Comparison of ENCODE assay signal across 12 mouse cellular contexts in genomic region chr1:180966542-180966941, GRCm38 (mm10). TPM values are rescaled to one million over a fixed set of nuclear protein-coding genes. Genes with fewer than 3 reads are reported as not detected.
DNase-seq lines count a peak whose midpoint lies in the region; ATAC-seq and TF ChIP-seq lines count a peak whose summit lies in the region.
"Had no signal": no experiment of that assay in that cellular context is flagged by ENCODE, and none has a peak within 500 bp of the region (broad histone marks: within the 10 kb centered on the region; RNA-seq: fewer than 3 reads in every experiment).

No protein-coding gene starts in this region.

- no peaks in the 10 kb centered on the region for H3K27me3 ChIP-seq in kidney, postnatal 0 days (ENCODE audit: insufficient read depth, low read length)
- H3K27me3 ChIP-seq in midbrain, postnatal 0 days (ENCODE audit: insufficient read depth, low read length): no peaks in the 10 kb centered on the region
- H3K27me3 ChIP-seq in liver, embryonic 12.5 days (replicated peaks): no peaks in the 10 kb centered on the region
- H3K27me3 ChIP-seq: limb, embryonic 13.5 days; neural tube, embryonic 12.5 days had no signal

- H3K27ac ChIP-seq in kidney, postnatal 0 days: 0 out of 2 replicates have a peak overlapping the region, but pooled peaks have one; percentile 4
- peak overlapping the region; percentile 66 for H3K27ac ChIP-seq in gastrocnemius, adult 2 months
- no peak overlapping the region for H3K27ac ChIP-seq in midbrain, postnatal 0 days (ENCODE audit: low read depth, low read length)
- no peak overlapping the region for H3K27ac ChIP-seq in liver, embryonic 12.5 days
- no peak overlapping the region for H3K27ac ChIP-seq in left cerebral cortex, adult 2 months
- H3K27ac ChIP-seq: limb, embryonic 13.5 days; neural tube, embryonic 12.5 days had no signal

- H3K4me3 ChIP-seq in kidney, postnatal 0 days (replicated peaks; ENCODE audit: low read depth, low read length): no peak overlapping the region
- H3K4me3 ChIP-seq in gastrocnemius, adult 2 months: no peak overlapping the region
- H3K4me3 ChIP-seq in midbrain, postnatal 0 days (ENCODE audit: low read depth, low read length): no peak overlapping the region
- H3K4me3 ChIP-seq in liver, embryonic 12.5 days: no peak overlapping the region
- H3K4me3 ChIP-seq in left cerebral cortex, adult 2 months: no peak overlapping the region
- H3K4me3 ChIP-seq: limb, embryonic 13.5 days; neural tube, embryonic 12.5 days had no signal

- intact Hi-C loops in gastrocnemius, adult 2 months (cut with DNase I): no loop called here
- intact Hi-C loops in left cerebral cortex, adult 2 months (cut with DNase I): no loop called here

- TF ChIP-seq CTCF in kidney, postnatal 0 days (IDR thresholded peaks at IDR 0.05; ENCODE audit: low read depth): no peak
- TF ChIP-seq CTCF in gastrocnemius, adult 2 months (IDR thresholded peaks at IDR 0.05): no peak
- no peak for TF ChIP-seq CTCF in midbrain, postnatal 0 days (IDR thresholded peaks at IDR 0.05)
- TF ChIP-seq CTCF in left cerebral cortex, adult 2 months (IDR thresholded peaks at IDR 0.05): no peak

- no peak overlapping the region for H3K4me2 ChIP-seq in kidney, postnatal 0 days (ENCODE audit: low read length)
- no peak overlapping the region for H3K4me2 ChIP-seq in midbrain, postnatal 0 days (ENCODE audit: low read depth, low read length, poor library complexity, severe bottlenecking)
- H3K4me2 ChIP-seq in liver, embryonic 12.5 days: no peak overlapping the region
- H3K4me2 ChIP-seq: limb, embryonic 13.5 days; neural tube, embryonic 12.5 days had no signal

- 59% methylated on average over 3 of the region's 3 CpGs for WGBS in kidney, postnatal 0 days
- WGBS in midbrain, postnatal 0 days: 69% methylated on average over 3 of the region's 3 CpGs
- WGBS in liver, embryonic 12.5 days (ENCODE audit: insufficient replicate concordance): 71% methylated on average over 3 of the region's 3 CpGs

- no peaks in the 10 kb centered on the region for H3K4me1 ChIP-seq in kidney, postnatal 0 days (replicated peaks; ENCODE audit: insufficient read depth, low read length)
- H3K4me1 ChIP-seq in midbrain, postnatal 0 days (ENCODE audit: insufficient read depth, low read length): no peaks in the 10 kb centered on the region
- peaks cover 7% of the 10 kb centered on the region; the same call in 1 of the 2 replicates for H3K4me1 ChIP-seq in liver, embryonic 12.5 days
- H3K4me1 ChIP-seq: limb, embryonic 13.5 days; neural tube, embryonic 12.5 days had no signal

- 0 out of 2 replicates have a peak, but pooled peaks have one; percentile 25 for ATAC-seq in kidney, postnatal 0 days (replicated peaks; ENCODE audit: low FRiP score, low read depth)
- no peak for ATAC-seq in midbrain, postnatal 0 days (ENCODE audit: low FRiP score)
- ATAC-seq in liver, embryonic 12.5 days: no peak

- no peak overlapping the region for H3K9ac ChIP-seq in kidney, postnatal 0 days (ENCODE audit: low read depth, low read length)
- H3K9ac ChIP-seq in midbrain, postnatal 0 days (replicated peaks; ENCODE audit: low read length, poor library complexity, severe bottlenecking): no peak overlapping the region
- H3K9ac ChIP-seq in liver, embryonic 12.5 days: no peak overlapping the region
- H3K9ac ChIP-seq: limb, embryonic 13.5 days; neural tube, embryonic 12.5 days had no signal

- DNase-seq in kidney, postnatal 0 days (ENCODE audit: low spot score): peak; percentile 80
- no peak for DNase-seq in kidney, adult 9 months
- peak; percentile 60 for DNase-seq in R1 (ENCODE audit: low read depth, low spot score)
- peak; percentile 72 for DNase-seq in gastrocnemius, adult 2 months
- peak; percentile 66 for DNase-seq in lung, postnatal 36 days
- no peak for DNase-seq in midbrain, postnatal 0 days (ENCODE audit: low spot score)
- DNase-seq in left cerebral cortex, adult 2 months (ENCODE audit: extremely low spot score in 1 of 2, low spot score in 2 of 2): no peak
- DNase-seq: cerebellum, postnatal 36 days had no signal

- H3K36me3 ChIP-seq in kidney, postnatal 0 days (ENCODE audit: insufficient read depth, low read length): 0 out of 2 replicates have a peak, but pooled peaks cover 22% of the 10 kb centered on the region
- no peaks in the 10 kb centered on the region for H3K36me3 ChIP-seq in midbrain, postnatal 0 days (ENCODE audit: insufficient read depth, low read length)
- H3K36me3 ChIP-seq in liver, embryonic 12.5 days: peaks cover 90% of the 10 kb centered on the region

- no peaks in the 10 kb centered on the region for H3K9me3 ChIP-seq in kidney, postnatal 0 days (replicated peaks; ENCODE audit: low read length)
- no peaks in the 10 kb centered on the region for H3K9me3 ChIP-seq in midbrain, postnatal 0 days (ENCODE audit: low read length)
- no peaks in the 10 kb centered on the region for H3K9me3 ChIP-seq in liver, embryonic 12.5 days (replicated peaks)
- H3K9me3 ChIP-seq: limb, embryonic 13.5 days; neural tube, embryonic 12.5 days had no signal

RNA-seq across cellular contexts. Expression of gene Tmem63a, which starts 24.4 kb away (rescaled TPM):
- 10.6 and 14.8 TPM in 2 replicates for polyA plus RNA-seq in kidney, postnatal 0 days (2015; fragmentation: Nextera tagmentation; extraction: Ambion mirVana)
- 10 to 100 TPM; 13.9 to 14.5 TPM for total RNA-seq in gastrocnemius, adult 2 months (2021)
- total RNA-seq in midbrain, postnatal 0 days (2014; rRNA removed): 4.8 and 6.4 TPM in 2 replicates
- polyA plus RNA-seq in midbrain, postnatal 0 days (2015; fragmentation: Nextera tagmentation; extraction: Ambion mirVana): 1.3 and 1.7 TPM in 2 replicates
- polyA plus RNA-seq in liver, embryonic 12.5 days (2016; fragmentation: Nextera tagmentation; extraction: Ambion mirVana): 6.5 and 6.6 TPM in 2 replicates
- total RNA-seq in left cerebral cortex, adult 2 months (2021): 10 to 100 TPM; 15.4 to 16.3 TPM

RNA-seq across cellular contexts. Expression of gene Lefty1, which starts 31.7 kb away (rescaled TPM):
- polyA plus RNA-seq in kidney, postnatal 0 days (2015; fragmentation: Nextera tagmentation; extraction: Ambion mirVana): 1.5 and 1.6 TPM in 2 replicates
- total RNA-seq in gastrocnemius, adult 2 months (2021): under 1 TPM; 0.22 to 0.33 TPM
- 0.38 TPM in 1 of 2 replicates, not detected in the other for total RNA-seq in midbrain, postnatal 0 days (2014; rRNA removed)
- polyA plus RNA-seq in midbrain, postnatal 0 days (2015; fragmentation: Nextera tagmentation; extraction: Ambion mirVana): 0.41 and 0.42 TPM in 2 replicates
- polyA plus RNA-seq in liver, embryonic 12.5 days (2016; fragmentation: Nextera tagmentation; extraction: Ambion mirVana): 4.7 and 7.1 TPM in 2 replicates
- under 1 TPM in 1 of 2 experiments, not detected in 1; 0.77 TPM for total RNA-seq in left cerebral cortex, adult 2 months (2021)
- total RNA-seq: granulocyte monocyte progenitor cell, adult 5-6 weeks had no signal

RNA-seq across cellular contexts. Expression of gene Ephx1, which starts 54.2 kb away (rescaled TPM):
- 19.1 and 20.2 TPM in 2 replicates for polyA plus RNA-seq in kidney, postnatal 0 days (2015; fragmentation: Nextera tagmentation; extraction: Ambion mirVana)
- total RNA-seq in gastrocnemius, adult 2 months (2021): 10 to 100 TPM; 14.8 to 17.4 TPM
- 11.8 and 13.8 TPM in 2 replicates for total RNA-seq in midbrain, postnatal 0 days (2014; rRNA removed)
- polyA plus RNA-seq in midbrain, postnatal 0 days (2015; fragmentation: Nextera tagmentation; extraction: Ambion mirVana): 9.7 and 10.6 TPM in 2 replicates
- 2.1 and 2.2 TPM in 2 replicates for polyA plus RNA-seq in liver, embryonic 12.5 days (2016; fragmentation: Nextera tagmentation; extraction: Ambion mirVana)
- total RNA-seq in left cerebral cortex, adult 2 months (2021): 10 to 100 TPM; 29.5 to 32.1 TPM

Comparison
In these comparisons a context has a peak if more than half of its experiments do, and no peak if none do; other contexts are left out.
1. DNase-seq: peak in kidney, postnatal 0 days (single experiment), R1 (single experiment), gastrocnemius, adult 2 months (single experiment) and lung, postnatal 36 days (single experiment); none in kidney, adult 9 months (single experiment), midbrain, postnatal 0 days (single experiment) and left cerebral cortex, adult 2 months (0 of 2).
2. H3K27ac ChIP-seq: peak in kidney, postnatal 0 days (single experiment) and gastrocnemius, adult 2 months (single experiment); none in midbrain, postnatal 0 days (single experiment), liver, embryonic 12.5 days (single experiment) and left cerebral cortex, adult 2 months (single experiment).